Comparison of ENCODE assay signal across 13 mouse cellular contexts in genomic region chr12:83308627-83309026, GRCm38 (mm10).
A peak's percentile ranks its signal among the peaks of the same experiment; 100 is the strongest.
DNase-seq lines count a peak whose midpoint lies in the region; ATAC-seq and TF ChIP-seq lines count a peak whose summit lies in the region.
"Had no signal": no experiment of that assay in that cellular context is flagged by ENCODE, and none has a peak within 500 bp of the region (broad histone marks: within the 10 kb centered on the region; RNA-seq: fewer than 3 reads in every experiment).

No protein-coding gene starts in this region.

- DNase-seq in left cerebral cortex, adult 2 months (ENCODE audit: extremely low spot score in 1 of 2, low spot score in 2 of 2), result no peak
- no peak for DNase-seq in left cerebral cortex, adult 18-20 months (ENCODE audit: low spot score in 2 of 2)
- no peak for DNase-seq in ES-E14 (ENCODE audit: low read depth, low spot score)
- peak; percentile 17 for DNase-seq in c-Kit-negative CD71-positive TER-119-positive erythroid progenitor cells, embryonic 14.5 days (ENCODE audit: low read depth, low spot score)
- DNase-seq in lung, postnatal 25 days (ENCODE audit: low spot score), result no peak
- no peak for DNase-seq in gastrocnemius, adult 18-20 months (ENCODE audit: low spot score)
- DNase-seq: adrenal gland, postnatal 25 days; cerebellum, adult 11-12 months; kidney, adult 8-10 months; lung, adult 2 months had no signal

- in situ Hi-C loops in ES-E14 (cut with MboI; ENCODE audit: low sequenced_read_pairs in 2 of 2, unreplicated experiment in 2 of 2), result no loop called here

- intact Hi-C loops in left cerebral cortex, adult 2 months (cut with DNase I), result no loop called here

- H3K4me2 ChIP-seq in liver, embryonic 15.5 days, result peak overlapping the region; percentile 53

- H3K36me3 ChIP-seq in ES-E14 (ENCODE audit: control insufficient read depth, insufficient read depth, low read length, poor library complexity, severe bottlenecking), result no peaks in the 10 kb centered on the region
- H3K36me3 ChIP-seq in liver, embryonic 15.5 days (replicated peaks), result no peaks in the 10 kb centered on the region

- WGBS in liver, embryonic 15.5 days (ENCODE audit: insufficient replicate concordance), result 51% methylated on average over 4 of the region's 4 CpGs

- peak; percentile 83 for ATAC-seq in liver, embryonic 15.5 days (ENCODE audit: insufficient read depth)
- ATAC-seq: hindbrain, embryonic 16.5 days had no signal

- TF ChIP-seq CTCF in left cerebral cortex, adult 2 months (IDR thresholded peaks at IDR 0.05), result no peak

- 0 out of 2 replicates have a peak overlapping the region, but pooled peaks have one; percentile 28 for H3K27ac ChIP-seq in left cerebral cortex, adult 2 months
- H3K27ac ChIP-seq in ES-E14 (ENCODE audit: insufficient read depth, low read depth, low read length, poor library complexity, severe bottlenecking), result no peak overlapping the region
- peak overlapping the region; percentile 74 for H3K27ac ChIP-seq in liver, embryonic 15.5 days (replicated peaks)

- H3K27me3 ChIP-seq in liver, embryonic 15.5 days, result no peaks in the 10 kb centered on the region

- no peaks in the 10 kb centered on the region for H3K9me3 ChIP-seq in ES-E14 (ENCODE audit: control insufficient read depth, insufficient read depth, low read depth, low read length)
- H3K9me3 ChIP-seq in liver, embryonic 15.5 days (replicated peaks), result no peaks in the 10 kb centered on the region
- H3K9me3 ChIP-seq: megakaryocyte, embryonic 14.5 days had no signal

- no peak overlapping the region for H3K4me3 ChIP-seq in left cerebral cortex, adult 2 months
- peak overlapping the region in 1 of 2 experiments; percentile 4; a peak in 1 of 4 replicates for H3K4me3 ChIP-seq in ES-E14 (ENCODE audit: insufficient read depth in 1 of 2, low read depth in 1 of 2, low read length in 2 of 2, poor library complexity in 1 of 2, severe bottlenecking in 1 of 2)
- 0 out of 2 replicates have a peak overlapping the region, but pooled peaks have one; percentile 9 for H3K4me3 ChIP-seq in liver, embryonic 15.5 days (replicated peaks)

- H3K4me1 ChIP-seq in ES-E14 (ENCODE audit: control insufficient read depth in 2 of 2, insufficient read depth in 2 of 2, low read length in 2 of 2, poor library complexity in 1 of 2), result peaks cover 11 to 14% of the 10 kb centered on the region in 2 experiments; a peak in 3 of 4 replicates
- peaks cover 26% of the 10 kb centered on the region for H3K4me1 ChIP-seq in liver, embryonic 15.5 days (replicated peaks)

- 0 out of 2 replicates have a peak overlapping the region, but pooled peaks have one; percentile 7 for H3K9ac ChIP-seq in ES-E14 (ENCODE audit: insufficient read depth, low read depth, low read length, poor library complexity, severe bottlenecking)
- H3K9ac ChIP-seq in liver, embryonic 15.5 days, result 0 out of 2 replicates have a peak overlapping the region, but pooled peaks have one; percentile 3

TF ChIP-seq in ES-E14, 5 proteins besides CTCF, POLR2A, EP300 and RAD21:
- TF ChIP-seq HCFC1 (IDR thresholded peaks at IDR 0.05; ENCODE audit: borderline replicate concordance, insufficient read depth, low read length), result no peak
- 0 out of 2 replicates have a peak, but pooled peaks have one; percentile 52 for TF ChIP-seq ZNF384 (IDR thresholded peaks at IDR 0.05; ENCODE audit: low read depth, low read length)
- no peak for TF ChIP-seq CHD2 (IDR thresholded peaks at IDR 0.05; ENCODE audit: low read depth, low read length)
- TF ChIP-seq ZC3H11A (IDR thresholded peaks at IDR 0.05; ENCODE audit: borderline replicate concordance, low read depth, low read length), result no peak
